Mouse (Mus musculus) heart, adult 2 months (tissue): ENCODE data around the gene Ppp6r2.

Source experiments
- CTCF ChIP-seq: fragments of 200-600 bp; IDR thresholded peaks from 2 replicates; pipeline ENCODE4 v1.8.1; 2022; ENCODE audit warnings: antibody characterized with exemption, mild to moderate bottlenecking, moderate library complexity
- EP300 ChIP-seq: fragments of 200-500 bp; IDR thresholded peaks from 2 replicates; pipeline ENCODE4 v1.6.1; 2011; ENCODE audit warnings: low read depth, low read length, control low read depth; ENCODE audit not compliant: insufficient read depth
- POLR2A ChIP-seq: fragments of 200-500 bp; IDR thresholded peaks from 2 replicates; pipeline ENCODE4 v1.6.1; 2011; ENCODE audit warnings: mild to moderate bottlenecking, low read depth, low read length, control low read depth; ENCODE audit not compliant: insufficient read depth

DNA sequence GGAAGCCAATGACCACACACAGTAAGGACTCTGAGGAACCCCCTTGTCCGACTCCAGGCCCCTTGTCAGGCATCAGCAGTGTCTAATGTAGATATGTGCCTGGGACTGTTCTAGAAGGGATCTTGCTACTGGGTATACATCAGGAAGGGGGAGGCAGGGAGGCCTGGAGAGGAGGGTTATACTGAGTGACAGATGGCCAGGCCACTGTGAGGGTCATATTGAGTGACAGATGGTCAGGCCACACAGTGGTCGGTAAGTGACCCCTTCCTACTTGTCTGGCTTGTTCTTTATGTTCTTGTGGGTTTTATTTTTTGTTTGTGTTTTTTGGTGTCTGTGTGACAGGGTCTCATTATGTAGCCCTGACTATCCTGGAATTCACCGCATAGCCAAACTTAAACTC, 64.1 kb downstream of the Ppp6r2 start:
- TF ChIP-seq POLR2A (no peak), CTCF (no peak), EP300 (no peak)
